Mouse (Mus musculus): ENCODE results near the gene Slc10a7.
"Not testable (repeated sequence)": the region's sequence is repeated elsewhere in the genome, so short reads cannot be mapped to it uniquely, and the experiment has no call there.

Slc10a7 gene

DNA sequence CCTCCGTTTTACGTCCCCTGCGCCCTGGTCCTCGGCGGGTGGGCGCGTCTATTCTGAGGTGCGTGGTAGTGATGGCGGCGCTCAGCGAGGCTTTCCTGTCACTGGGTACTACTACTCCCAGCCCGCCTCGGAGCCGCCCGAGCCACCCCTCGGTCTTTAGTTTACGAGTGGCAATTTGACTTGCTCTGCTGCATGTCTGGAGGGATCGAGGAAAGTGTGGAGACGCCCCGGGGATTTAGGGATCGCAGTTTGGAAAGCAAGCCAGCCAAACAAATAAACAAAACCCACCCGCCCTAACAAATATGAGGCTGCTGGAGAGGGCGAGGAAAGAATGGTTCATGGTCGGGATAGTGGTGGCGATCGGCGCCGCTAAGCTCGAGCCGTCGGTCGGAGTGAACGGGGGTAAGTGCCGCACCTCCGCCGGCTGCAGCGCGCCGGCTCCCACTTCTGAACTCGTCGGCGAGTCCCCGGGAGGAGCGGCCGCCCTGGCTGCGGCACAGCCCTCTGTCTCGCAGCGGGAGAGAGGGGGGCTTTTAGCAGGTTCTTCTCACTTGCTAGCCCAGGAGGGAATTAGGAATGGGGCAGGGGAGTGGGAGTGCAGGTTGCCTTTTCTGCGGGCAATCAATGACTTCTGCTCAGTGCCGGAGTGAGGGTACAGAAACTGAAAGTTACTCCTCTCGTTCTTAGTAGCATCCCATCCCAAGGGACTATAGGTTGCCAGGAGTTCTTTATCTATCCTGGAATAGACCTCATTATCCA lies at the start of gene Slc10a7:
Gene Slc10a7 (plus strand): TSS at position 74 of the 759 bp plus-strand sequence.
- peak; percentile 90 for DNase-seq (ENCODE audit: extremely low spot score)

DNA sequence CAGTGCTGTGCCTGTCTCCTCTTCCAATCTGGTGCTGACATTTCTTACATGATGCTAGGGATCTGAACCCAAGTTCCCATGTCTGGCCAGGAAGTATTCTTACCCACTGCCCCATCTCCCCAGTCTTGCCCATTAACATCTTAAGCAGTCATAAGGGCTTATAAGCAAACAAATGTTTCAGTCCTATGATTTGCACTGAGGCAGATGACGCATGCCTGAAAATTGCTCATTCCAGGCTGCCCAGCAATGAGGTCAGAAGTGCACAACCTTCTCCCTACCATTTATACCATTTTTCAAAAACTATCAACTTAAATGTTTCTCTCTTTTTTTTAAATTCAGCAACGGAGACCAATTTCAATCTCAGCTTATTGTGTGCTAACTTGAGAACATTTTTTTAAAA lies 45.2 kb upstream of the Slc10a7 start:
- no peak for DNase-seq (ENCODE audit: extremely low spot score)

DNA sequence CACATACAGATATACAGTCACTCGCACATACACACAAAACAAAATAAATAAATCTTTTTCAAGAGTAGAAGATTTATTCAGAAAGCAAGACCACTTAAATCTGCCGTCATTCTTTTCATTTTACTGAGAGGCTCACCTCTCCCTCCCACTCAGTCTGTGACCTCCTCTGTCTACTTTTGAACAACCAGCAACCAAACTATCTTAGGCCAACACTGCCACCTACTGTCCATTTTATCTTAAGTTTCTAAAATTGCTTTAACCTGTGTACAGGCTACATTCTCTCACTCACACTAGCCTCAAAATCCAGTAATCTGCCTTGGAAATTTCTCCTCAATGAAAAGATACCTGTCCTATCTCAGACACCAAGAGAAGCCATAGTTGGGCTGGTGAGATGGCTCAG lies 41.3 kb upstream of the Slc10a7 start:
- no peak for DNase-seq (ENCODE audit: extremely low spot score)

DNA sequence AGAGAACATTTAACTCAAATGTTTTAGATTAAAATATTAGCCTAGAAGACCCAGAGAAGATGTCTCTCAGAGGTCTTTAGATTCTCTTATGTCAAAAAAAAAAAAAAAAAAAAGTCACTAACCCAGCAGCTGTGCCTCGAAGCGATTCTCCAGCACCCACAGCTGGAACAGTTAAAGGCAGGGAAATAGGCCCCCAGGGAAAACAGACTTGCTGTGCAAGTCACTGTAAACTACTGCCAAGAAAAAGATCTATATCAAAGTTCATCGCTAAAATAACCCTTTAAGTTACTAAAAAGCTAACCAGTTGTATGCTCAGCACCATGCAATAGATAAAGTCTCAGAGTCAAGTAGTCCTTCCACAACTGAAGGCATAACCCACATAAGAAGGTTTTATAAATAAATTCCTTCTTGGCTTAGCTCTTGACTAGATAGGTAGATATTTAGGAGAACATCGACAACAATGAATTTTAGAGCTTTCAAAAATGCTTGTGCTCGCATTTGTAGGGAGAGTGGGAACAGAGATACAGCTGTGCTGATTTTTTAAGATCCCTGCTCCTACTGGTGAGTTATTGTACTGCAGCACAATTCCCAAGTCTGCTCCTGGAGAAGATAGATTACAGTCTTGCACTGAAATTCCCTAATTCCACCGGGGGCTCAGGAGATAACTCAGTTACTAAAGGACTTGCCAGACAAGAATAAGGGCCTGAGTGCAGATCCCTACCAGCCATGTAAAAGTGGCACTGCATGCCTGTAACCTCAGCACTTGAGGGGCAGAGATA lies 31.9 kb upstream of the Slc10a7 start:
- DNase-seq (ENCODE audit: extremely low spot score) = peak; percentile 12

DNA sequence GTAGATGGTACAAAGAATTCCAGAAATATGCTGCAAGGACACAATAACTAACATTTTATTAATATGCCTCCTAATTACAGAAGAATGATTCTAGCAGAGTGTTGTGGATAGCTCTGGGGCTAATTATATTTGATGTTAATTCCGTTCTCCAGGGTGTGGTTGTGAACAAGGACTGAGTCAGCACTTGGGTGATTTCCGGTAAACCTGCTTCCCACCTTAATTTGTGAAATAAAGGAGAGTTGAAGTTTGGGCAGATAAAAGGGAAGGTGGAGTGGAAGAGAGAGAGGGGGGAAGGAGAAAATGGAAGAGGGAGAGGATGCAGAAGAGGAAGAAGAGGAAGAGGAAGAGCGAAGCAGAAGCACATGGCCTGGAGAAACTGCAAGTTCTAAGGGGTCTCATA lies 19.4 kb upstream of the Slc10a7 start:
- DNase-seq (ENCODE audit: extremely low spot score) = no peak

DNA sequence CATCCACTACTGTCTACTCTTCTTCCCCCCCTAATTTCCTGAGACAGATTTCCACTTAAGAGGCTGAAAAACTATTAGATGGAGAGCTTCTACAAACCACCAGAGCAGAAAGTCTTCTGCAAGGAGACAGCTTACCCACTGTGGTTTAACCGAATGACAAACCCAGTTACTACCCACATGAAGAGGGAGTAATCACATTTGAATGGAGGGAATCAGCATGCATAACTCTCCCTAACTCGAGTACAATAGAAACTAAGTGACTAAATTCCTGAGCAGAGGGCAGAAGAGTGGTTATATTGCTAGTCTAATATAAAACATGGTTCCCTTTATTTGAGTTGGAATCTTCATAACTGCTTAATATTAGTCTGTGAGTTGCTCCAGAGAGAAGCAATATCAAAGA lies 16.1 kb upstream of the Slc10a7 start:
- no peak for DNase-seq (ENCODE audit: extremely low spot score)

DNA sequence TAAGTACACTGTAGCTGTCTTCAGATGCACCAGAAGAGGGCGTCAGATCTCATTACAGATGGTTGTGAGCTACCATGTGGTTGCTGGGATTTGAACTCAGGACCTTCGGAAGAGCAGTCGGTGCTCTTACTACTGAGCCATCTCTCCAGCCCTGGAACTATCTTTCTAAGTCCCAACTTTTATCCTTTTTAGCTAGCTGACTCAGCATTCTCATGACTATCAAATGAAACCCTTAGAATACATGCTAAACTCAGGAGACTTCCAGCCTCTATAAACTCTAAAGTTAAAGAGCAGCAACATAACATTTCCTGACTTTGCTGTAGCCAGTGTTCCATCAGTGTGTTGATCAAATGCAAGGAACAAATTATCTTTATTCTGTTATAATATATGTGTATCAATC lies 12.9 kb upstream of the Slc10a7 start:
- DNase-seq (ENCODE audit: extremely low spot score) = not testable (repeated sequence)

DNA sequence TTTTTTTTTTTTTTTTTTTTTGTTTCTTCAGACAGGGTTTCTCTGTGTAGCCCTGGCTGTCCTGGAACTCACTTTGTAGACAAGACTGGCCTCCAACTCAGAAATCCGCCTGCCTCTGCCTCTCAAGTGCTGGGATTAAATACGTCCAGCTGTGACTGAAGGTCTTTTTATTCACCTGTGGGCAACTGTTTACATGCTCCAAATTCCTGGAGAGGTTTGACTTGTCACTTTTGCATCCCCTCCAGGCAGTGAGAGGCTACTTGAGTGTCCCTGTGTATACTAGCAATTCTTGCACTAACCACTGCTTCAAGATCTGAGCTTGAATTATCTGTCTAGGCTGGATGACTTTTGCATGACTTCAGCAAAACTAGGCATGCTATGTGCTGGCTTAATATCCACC lies 6.4 kb upstream of the Slc10a7 start:
- no peak for DNase-seq (ENCODE audit: extremely low spot score)

DNA sequence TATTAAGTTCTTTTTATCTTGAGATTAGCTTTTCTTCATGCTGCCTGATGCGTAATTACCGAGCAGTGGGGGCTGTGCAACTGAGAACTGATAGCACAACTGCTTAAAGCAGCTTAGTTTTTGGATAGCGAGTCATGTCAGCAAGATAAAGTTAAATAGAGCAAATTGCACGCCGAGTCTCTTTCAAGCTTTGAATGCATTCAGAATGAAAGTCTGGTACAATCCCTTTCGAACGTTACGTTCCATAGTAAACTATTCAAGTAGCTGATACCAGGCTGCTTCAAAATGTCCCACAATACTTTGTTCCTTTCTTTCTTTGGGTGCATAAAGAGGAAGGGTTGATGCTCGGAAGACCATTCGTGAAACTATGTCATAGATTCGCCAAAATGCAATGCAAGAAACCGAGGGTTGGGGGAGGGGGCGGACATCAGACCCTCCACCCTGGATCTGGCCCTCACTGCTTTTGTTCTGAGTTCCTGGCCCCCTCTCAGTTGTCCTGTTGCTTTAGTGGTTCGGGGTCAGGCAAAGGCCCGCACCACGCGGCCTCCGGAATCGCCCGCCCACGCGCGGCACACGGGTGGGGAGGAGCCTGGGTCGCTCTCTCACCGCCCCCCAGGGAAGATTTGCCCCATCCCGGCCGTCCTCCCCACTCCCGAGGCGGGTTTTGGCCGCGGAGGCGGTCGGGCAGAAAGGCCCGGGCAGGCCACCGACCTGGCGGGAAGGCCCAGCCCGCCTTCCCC lies 997 bp upstream of the Slc10a7 start:
- DNase-seq (ENCODE audit: extremely low spot score) = peak; percentile 79

DNA sequence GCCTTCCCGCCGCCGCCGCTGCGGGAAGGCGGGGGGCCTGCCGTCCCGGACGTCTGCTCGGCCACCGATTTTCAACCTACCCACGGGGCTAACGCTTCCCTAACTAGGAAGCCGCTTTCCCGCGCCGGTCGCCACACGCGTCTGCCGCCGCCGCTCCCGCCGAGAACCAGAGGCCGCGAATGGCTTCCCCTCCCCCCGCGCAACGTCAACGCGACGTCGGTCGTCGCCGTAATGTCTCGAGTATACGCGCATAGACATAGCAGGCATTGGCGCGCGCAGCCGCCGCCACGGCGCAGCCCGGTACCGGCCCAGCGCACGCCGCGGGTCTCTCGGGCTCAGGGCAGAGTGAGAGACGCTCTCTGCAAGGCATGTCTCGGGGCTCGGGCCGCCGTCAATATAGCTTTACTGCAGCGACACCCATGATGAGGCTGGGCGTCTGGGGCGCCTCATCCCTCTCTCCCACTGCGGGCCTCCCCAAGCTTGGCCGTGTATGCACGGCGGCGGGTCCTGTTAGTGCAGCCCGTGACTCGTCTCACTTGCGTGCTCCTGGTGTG lies 350 bp upstream of the Slc10a7 start, which contains the start of gene Rbmxl1:
Gene Rbmxl1 (minus strand): TSS at position 180 of the 554 bp plus-strand sequence.
- peak; percentile 92 for DNase-seq (ENCODE audit: extremely low spot score)

DNA sequence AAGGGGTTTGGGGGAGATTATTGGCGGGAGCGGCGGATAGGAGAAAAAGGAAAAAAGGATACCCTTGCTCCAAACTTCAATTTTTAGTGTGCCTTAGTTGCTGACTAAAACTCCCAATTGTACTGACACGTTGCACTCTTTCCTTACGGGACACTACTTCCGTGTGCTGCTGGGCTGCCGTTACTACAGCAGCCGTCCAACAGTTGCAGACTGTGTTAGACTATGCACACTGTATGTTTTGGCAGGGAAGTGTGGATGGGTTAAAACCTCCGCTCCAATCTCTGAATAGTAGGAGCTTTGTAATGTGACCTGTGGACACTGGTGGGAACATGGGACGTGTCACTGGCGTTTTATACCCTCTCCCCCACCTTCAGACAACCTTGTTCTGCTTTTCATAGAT lies 948 bp downstream of the Slc10a7 start:
- peak; percentile 15 for DNase-seq (ENCODE audit: extremely low spot score)

DNA sequence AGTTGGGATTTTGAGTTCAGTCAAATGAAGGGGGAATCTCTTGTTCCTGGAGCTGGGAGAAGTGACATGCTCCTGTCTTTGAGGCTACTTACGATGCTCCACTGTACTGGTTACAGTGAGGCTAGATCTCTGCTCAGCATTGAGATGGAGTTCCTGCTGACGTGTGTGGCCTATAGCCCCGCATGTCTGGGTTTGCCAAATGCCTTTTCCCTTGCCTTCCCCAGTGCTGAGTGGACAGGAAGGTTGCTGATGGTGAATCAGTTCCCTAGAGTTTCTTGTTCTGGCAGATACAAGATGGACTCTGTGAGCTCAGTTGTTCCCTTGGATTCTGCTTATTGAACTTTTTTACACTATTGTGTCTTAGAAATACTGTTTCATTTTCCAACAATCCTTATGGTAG lies 1.8 kb downstream of the Slc10a7 start:
- DNase-seq (ENCODE audit: extremely low spot score) = no peak

DNA sequence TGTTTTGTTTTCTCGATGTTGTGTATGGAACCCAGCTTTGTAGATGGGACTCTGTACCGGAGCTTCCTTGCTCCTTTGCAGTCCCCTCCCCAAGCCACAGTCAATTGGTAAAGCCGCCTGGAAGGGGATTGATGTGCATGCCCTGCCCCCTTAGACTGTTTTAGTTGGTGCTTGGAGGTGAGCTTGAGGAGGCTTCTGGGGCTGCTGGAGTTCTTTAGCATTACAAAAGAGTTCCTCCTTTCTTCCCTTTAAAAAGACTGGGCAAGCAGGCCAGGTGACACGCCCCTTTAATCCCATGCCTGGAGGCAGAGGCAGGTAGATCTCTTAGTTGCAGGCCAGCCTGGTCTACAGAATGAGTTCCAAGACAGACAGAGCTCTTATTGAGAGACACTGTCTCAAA lies 4.0 kb downstream of the Slc10a7 start:
- DNase-seq (ENCODE audit: extremely low spot score) = no peak

DNA sequence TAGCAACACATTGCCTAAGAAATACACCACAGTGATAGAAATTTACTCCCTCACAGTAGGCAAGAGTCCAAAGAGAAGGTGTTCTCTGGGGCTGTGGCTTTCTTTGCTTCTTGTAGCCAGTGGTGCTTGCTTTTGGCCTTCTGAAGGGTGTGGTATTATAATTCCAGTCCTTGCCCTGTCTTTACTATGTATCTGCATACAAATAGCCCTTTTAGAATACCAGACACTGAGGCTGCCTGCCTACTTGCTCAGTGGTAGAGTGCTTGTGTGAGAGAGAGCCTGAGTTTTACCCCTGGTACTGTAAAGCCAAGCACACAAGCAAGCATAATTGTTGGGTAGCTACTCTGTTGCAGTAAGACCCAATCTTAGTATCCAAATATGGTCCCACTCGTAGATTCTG lies 5.6 kb downstream of the Slc10a7 start:
- DNase-seq (ENCODE audit: extremely low spot score) = no peak

DNA sequence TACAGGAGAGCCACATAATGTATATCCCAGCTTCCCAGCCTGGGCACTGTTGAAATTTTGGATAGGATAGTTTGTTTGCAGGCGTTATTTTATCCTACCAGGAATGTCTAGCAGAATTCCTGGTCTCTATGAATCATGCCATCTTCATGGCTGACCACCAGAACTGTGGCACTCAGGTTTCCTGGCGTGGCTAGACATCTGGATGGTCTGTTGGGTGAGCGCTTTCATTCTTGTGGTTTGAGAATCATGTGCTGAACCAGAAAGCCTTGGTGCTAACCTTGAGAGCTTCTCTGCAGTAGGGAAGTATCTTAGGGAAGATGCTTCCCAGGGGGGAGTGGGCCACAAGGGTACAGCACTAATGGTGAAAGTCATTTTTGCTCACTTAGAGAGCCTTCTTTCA lies 6.0 kb downstream of the Slc10a7 start:
- no peak for DNase-seq (ENCODE audit: extremely low spot score)

DNA sequence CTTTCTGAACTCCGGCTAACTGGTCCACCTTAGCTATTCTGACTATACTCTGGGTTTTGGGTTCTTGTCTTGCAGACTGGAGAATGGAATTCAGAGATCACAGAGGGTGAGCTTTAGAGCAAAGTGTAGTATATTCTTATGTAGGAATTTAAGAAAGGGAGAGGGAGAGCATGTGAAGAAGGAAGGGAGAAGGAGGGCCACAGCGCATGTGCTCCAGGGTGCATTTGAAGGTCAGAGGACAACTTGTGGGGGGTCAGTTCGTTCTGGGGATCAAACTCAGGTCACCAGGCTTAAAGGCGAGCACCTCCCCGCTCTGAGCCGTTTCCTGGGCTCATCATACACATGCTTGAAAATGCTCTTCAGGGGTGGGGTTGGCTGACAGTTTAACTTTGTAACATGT lies 24.8 kb downstream of the Slc10a7 start:
- DNase-seq (ENCODE audit: extremely low spot score) = no peak

DNA sequence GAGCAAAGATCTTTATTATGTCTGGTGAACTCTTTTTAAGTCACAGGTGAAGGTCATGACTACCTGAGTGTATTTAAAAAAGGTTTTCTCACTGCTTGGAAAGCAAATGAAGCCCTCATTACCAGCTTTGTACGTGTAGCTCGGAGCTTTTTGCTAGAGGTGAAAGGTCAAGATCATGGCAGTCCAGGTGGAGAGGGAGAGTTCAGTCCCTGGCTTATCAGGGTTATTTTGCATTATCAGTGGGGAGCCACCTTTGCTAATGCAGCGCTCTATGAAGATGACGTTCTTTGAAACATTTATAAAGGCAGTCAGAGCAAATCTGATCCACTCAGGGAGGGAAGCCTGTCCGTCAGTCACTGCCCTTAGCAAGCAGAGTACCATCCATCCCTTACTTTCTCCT lies 27.6 kb downstream of the Slc10a7 start:
- DNase-seq (ENCODE audit: extremely low spot score) = no peak

DNA sequence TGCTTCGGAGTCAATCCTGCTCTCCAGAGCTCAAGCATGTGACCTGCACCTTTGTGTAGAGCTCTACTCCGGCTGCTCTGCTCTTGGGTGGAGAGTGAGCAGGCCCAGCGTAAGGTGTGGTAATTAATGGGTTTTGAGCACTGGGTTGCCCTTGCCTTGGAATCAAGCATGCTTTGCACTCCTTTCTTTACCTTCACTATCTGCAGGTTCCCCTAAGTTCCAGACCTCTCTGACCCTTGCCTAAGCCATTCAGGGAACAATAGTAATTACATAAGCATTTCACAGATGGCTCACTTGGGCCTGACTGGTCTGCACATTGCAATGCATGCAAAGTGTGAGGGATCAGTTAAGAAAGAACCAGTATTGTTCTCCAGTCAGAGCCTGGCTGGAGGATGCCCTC lies 28.6 kb downstream of the Slc10a7 start:
- DNase-seq (ENCODE audit: extremely low spot score) = no peak

DNA sequence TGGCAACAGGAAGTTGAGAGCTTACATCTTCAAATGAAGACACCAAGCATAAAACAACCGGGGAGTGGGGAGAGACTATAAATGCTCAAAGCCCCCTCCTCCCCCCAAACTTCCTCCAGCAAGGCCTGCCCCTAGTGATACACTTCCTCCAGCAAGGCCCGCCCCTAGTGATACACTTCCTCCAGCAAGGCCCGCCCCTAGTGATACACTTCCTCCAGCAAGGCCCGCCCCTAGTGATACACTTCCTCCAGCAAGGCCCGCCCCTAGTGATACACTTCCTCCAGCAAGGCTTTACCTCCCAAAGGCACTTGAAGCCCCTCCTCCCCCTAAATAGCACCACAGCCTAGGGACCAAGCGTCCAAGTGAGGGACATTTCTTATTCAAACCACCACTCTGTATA lies 33.5 kb downstream of the Slc10a7 start:
- not testable (repeated sequence) for DNase-seq (ENCODE audit: extremely low spot score)

DNA sequence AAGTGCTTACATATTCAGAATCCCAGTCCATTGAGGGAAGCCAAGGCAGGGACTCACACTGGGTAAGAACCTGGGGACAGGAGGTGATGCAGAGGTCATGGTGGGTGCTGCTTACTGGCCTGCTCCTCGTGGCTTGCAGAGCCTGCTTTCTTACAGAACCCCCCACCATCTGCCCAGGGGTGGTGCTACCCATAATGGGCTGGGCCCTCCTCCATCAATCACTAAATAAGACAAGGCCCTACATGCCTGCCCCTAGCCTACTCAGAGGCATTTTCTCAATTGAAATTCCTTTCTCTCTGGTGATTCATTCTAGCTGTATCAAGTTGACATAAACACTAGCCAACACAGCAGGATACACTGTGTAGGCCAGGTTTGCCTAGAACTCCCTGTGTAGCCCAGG lies 34.5 kb downstream of the Slc10a7 start:
- no peak for DNase-seq (ENCODE audit: extremely low spot score)

DNA sequence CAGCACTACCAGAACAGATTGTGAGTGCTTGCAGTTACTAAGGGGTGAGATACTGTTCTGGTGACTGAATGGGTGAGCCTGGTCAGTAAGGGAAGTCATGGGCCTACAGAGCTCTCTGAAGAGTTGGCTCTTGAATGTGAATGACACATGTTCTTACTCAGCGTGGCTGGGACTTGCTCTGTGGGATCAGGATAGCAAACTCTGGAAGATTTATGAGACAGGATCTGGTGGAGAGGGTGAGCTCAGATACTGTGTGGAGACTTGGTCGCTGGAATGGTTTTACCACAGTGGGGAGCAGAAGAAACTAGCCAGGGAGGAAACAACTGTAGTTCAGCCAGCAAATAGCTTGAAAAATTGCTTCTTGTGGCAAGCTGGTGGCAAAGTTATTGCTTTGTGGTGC lies 35.4 kb downstream of the Slc10a7 start:
- no peak for DNase-seq (ENCODE audit: extremely low spot score)

DNA sequence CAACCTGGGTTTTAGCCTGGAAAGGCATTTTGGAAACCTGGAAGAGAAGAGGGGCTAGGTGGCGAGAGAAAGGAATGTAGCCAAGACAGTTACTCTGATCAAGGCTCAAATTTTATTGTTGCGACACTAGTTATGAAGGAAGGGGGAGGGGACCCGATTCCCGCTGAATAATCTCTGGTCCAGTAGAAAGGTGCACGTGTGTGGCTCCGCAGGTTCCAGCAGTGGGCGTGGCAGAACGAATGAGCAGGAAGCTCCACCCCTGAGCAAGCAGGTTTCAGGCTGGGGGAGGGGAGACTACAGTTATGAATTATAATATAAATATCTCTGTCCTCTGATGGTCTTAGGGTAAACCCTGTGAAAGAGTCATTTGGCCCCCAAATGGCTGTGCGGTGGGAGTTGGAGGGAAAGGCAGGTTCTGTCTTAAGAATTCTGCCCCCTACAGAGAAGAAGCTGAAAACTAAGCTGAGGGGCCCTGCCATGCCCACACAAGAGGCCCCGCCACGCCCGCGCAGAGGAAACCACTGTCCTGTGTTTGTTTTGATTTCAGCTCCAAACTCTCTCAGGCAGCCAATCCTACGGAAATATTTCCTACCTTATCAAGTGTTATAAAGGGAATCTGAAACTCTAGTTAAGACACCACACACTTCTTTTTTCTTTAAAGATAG lies 36.1 kb downstream of the Slc10a7 start:
- not testable (repeated sequence) for DNase-seq (ENCODE audit: extremely low spot score)

All from embryo, embryonic 9.5 days (tissue).